Mouse (Mus musculus) left cerebral cortex, postnatal 10 days (tissue): ENCODE data around the gene Basp1. TPM values are rescaled to one million over a fixed set of nuclear protein-coding genes. Genes with fewer than 3 reads are reported as not detected.

Source experiments
- DNase-seq, 2 experiments: peaks; one replicate each; pipeline ENCODE4 v3.0.0; 2021 to 2022; ENCODE audit warnings: low spot score in 2 of 2, mixed read lengths in 1 of 2; ENCODE audit errors: extremely low spot score in 1 of 2
- intact Hi-C: fragments of 180-260 bp; cut with DNase I; formaldehyde crosslinking; loops from one replicate; pipeline ENCODE4 v1.15.1; 2025
- total RNA-seq, 2 experiments: library from RNA; stranded (reverse); gene quantifications; 2 replicates each; pipeline ENCODE4 v1.2.3; 2021

Basp1 gene
- total RNA-seq, 2 experiments from 2014 or later, result 1,244 to 1,287 TPM

GRCm38 (mm10) chr15:25380051-25380450 lies 33.5 kb downstream of the Basp1 start:
- DNase-seq, result no peak
- intact Hi-C loops, result no loop called here

DNA sequence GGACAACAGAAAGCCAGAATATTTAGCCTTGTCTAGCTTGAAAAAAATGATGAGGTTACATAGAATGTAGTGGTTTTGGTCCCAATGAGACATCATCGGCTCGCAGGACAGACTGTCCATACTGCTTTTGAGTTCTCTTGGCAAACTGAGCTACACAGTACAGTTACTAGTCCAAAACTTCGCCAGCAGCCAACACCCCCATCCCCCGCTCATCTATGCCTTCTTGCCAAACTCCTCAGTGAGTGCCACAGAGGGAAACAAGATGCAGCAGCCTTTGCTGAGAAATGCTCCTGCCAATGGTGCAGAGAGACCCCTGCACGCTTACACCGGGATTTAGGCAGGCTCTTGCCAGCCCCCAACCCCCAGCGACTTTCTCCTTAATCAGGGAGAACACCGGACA lies 34.9 kb downstream of the Basp1 start:
- DNase-seq, result no peak

DNA sequence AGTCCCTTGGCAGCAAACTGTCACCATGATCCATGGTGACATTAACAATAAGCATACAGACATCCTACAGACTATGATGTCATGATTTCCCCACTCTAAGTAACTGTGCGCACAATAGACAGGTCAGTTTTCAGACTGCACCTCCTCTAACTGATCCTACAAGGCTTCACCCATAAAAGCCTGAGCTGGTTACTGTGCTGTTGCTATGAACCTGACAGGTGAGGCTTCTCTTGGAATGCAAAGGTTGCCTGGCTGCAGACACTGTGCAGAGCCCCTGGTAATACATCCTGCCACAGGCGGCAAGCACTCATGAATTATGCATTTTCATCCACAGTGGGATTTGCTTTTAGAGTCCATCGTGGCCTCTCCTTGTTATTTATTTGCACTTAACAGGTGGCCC lies 36.6 kb downstream of the Basp1 start:
- intact Hi-C loops, result loop anchor here (10.0 kb wide), 1 partner anchor 352 kb away; no protein-coding TSS in a partner anchor
- no peak for DNase-seq

More for the DNA sequence above, 34.9 kb downstream of the Basp1 start:
- intact Hi-C loops, result loop anchor here (10.0 kb wide), 1 partner anchor 354 kb away; no protein-coding TSS in a partner anchor

DNA sequence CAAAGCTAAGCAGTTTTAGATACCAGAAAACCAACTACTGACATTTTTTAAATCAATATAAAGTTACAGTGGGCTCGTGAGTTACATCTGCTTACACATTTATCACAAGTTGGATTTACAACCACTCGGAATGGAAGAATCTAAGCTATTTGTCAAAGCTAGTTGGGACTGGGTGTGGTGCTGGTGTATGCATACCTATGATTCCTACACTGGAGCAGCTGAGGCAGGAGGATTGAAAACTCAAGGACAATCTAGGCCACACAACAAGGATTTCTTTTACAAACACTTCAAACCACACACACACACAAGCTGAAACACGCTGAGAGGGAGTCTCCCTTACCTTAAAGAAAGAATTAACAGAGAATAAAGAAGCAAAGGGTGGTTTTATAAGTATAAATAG lies 40.1 kb downstream of the Basp1 start:
- intact Hi-C loops, result loop anchor here (10.0 kb wide), 1 partner anchor 349 kb away; no protein-coding TSS in a partner anchor
- DNase-seq, result no peak

GRCm38 (mm10) chr15:25369522-25369921 lies 44.0 kb downstream of the Basp1 start:
- intact Hi-C loops, result no loop called here
- no peak for DNase-seq

DNA sequence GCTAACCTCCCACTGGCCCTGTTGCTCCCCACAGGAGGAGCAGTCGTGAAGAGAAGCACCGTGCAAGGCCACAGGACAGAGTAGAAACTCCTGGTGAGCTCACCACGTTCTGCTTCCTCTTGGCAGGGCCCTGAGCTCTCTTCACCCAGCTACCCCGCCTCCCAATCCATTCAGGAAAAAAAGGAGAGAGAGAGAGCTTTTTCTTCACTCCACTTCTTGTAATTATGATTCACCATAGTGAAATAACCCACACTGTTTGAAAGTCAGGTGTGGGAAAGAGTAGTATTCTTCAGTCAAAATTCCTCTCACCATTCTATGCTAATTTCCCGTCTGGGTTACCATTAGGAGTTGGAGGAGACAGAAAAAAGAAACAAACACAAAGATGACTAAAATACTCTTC lies 48.1 kb downstream of the Basp1 start:
- intact Hi-C loops, result no loop called here
- no peak for DNase-seq

DNA sequence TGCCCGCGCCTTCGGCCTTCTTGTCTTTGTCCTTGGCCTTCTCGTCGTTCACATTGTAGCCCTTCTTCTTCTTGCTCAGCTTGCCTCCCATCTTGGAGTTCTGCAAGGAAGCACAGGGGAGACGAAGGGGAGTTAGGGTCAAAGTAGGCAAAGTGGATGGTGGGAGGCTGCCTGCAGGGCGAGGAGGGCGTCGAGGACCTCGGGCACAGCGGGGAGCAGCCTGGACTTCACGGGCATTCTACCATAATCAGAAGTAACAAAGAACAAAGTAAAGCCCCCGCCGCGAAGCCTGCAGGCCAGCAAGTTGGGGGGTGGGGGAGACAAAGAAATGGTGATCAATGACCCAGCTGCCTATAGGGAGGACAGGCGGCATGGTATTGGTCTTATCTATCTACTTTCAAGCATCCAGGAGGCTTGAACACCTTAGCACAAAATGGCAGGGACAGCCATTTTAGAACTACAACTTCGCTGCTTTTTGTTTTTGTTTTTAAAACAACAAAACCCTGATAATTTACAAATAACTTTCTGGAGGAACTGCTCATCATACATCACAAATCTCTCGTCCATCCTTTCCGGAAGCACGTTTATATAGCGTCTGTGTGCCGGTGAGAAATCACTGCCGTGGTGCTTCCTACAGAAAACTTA lies 48.6 kb downstream of the Basp1 start:
- intact Hi-C loops, result loop anchor here (5.0 kb wide), 1 partner anchor 47 kb away; the partner anchor contains the start of gene Basp1

GRCm38 (mm10) chr15:25364160-25364818 lies 49.3 kb downstream of the Basp1 start:
- intact Hi-C loops, result loop anchor here (5.0 kb wide), 1 partner anchor 48 kb away; the partner anchor contains the start of gene Basp1
- DNase-seq, result peak in 1 of 2 experiments; percentile 44

More for the DNA sequence above, 48.6 kb downstream of the Basp1 start:
- DNase-seq, result no peak

DNA sequence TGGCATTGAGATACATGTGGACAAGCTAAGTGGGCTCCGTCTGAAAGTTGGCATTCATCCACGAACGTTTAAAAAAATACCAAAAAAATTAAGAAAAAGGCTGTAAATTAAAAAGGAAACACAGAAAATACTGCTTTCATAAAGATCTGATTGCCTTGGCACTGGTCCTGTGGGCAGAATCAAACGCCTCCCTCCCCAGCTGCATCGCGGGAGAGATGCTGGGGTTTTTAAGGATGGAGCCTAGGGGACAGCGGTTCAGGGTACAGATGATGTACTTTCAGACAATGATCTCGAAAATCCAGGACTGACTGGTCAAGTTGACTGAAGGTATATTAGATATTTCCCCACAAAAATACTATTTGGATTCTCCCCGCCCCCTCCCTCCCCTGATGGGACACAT lies 49.9 kb downstream of the Basp1 start:
- DNase-seq, result no peak
- intact Hi-C loops, result loop anchor here (5.0 kb wide), 1 partner anchor 49 kb away; the partner anchor contains the start of gene Basp1

GRCm38 (mm10) chr15:25360825-25361224 lies 52.7 kb downstream of the Basp1 start:
- peak in 1 of 2 experiments; percentile 39 for DNase-seq
- intact Hi-C loops, result loop anchor here (5.0 kb wide), 1 partner anchor 51 kb away; the partner anchor contains the start of gene Basp1

- peak; percentile 48 to 60 for DNase-seq
- intact Hi-C loops, result no loop called here
These were observed 54.9 kb downstream of the Basp1 start for GRCm38 (mm10) chr15:25358680-25359097.

GRCm38 (mm10) chr15:25355339-25355738 lies 58.2 kb downstream of the Basp1 start:
- intact Hi-C loops, result no loop called here
- DNase-seq, result no peak

DNA sequence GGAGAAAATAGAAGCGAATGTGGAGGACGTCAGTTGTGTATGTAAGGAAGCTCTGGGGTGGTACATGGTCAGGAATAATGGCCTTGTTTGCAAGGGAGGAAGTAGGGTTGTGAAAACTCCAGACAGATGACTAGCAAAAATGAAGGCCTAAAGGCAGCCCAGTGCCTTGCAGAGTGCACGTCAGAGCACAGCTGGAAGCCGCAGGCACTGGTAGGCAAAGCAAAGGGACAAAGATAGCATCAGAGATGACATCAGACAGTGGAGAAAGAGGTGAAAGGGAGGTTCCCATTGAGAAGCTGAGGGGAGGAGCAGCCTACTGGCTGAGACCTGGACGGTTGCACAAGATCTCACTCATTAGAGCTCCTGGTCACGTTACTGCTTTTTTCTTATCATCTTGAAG lies 58.8 kb downstream of the Basp1 start:
- intact Hi-C loops, result no loop called here
- no peak for DNase-seq

GRCm38 (mm10) chr15:25353498-25353897 lies 60.1 kb downstream of the Basp1 start:
- no peak for DNase-seq
- intact Hi-C loops, result no loop called here

- no peak for DNase-seq
These were observed 70.3 kb downstream of the Basp1 start for GRCm38 (mm10) chr15:25343263-25343662.

DNA sequence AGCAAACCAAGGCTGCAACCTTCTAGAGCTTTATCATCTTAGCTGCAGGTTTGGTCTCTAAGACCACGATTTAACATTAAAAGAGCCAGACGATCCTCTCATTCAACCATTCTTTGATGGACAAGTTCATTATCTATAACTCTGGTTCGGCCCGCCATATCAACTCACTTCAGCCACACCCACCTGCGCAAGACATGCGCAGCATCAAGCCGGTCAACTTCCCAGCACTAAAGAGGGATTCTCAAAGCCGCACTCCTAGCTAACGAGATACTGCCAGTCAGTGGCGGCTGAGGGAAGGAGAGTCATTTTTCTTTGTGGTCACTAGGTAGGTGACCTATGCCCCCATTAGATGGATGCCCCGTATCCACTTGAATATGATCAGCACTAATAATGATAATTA lies 78.3 kb downstream of the Basp1 start:
- intact Hi-C loops, result no loop called here

More at GRCm38 (mm10) chr15:25343263-25343662, 70.3 kb downstream of the Basp1 start:
- intact Hi-C loops, result no loop called here

GRCm38 (mm10) chr15:25331877-25332445 lies 81.6 kb downstream of the Basp1 start:
- no peak for DNase-seq
- intact Hi-C loops, result no loop called here

More for the DNA sequence above, 78.3 kb downstream of the Basp1 start:
- DNase-seq, result no peak

DNA sequence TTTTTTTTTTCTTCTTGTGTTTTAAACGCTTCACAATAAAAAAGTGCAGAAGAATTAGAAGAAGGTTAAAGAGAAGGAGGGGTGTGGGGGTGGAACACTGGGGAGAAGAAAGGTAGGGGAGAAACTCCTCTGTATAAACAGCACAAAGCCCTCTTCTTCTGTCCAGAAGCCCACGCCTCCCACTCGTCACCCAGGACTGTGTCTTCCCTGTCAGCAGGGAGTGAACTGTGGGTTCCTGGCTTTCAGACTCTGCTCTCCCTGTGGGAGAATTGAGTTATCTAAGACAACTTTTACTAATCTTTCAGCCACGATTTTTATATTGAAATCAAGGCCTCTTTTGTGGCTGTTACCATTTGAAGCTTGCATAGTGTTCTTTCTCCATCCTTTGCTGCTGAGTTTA lies 82.6 kb downstream of the Basp1 start:
- intact Hi-C loops, result no loop called here
- no peak for DNase-seq

GRCm38 (mm10) chr15:25322601-25323000 lies 91.0 kb downstream of the Basp1 start:
- no peak for DNase-seq
- intact Hi-C loops, result no loop called here

DNA sequence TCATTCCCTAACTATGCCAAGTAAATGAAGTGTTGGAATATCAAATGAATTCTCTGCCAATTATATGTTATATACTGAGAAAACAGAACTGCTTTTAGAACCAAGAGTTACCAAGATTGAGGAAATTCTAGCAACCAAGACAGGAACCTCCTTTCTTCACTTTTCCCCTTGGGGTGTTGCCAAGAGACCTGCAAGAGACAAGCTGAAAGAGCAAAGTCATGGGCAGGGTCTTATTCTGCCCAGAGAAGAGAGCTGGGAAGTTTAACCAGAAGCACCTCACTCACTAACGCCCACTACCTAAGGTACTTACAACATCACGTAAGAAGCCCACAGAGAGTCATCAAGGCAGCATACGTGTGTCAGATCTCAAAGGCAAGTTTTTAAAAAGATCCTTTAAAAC lies 91.5 kb downstream of the Basp1 start:
- DNase-seq, result peak in 1 of 2 experiments; percentile 17
- intact Hi-C loops, result no loop called here
